Mouse (Mus musculus): ENCODE measurements around the gene Pitpnm1. TPM values are rescaled to one million over a fixed set of nuclear protein-coding genes. Genes with fewer than 3 reads are reported as not detected.

Gene Pitpnm1
- total and polyA plus RNA-seq, 2 experiments from 2014 or later, result 82.9 to 127 TPM

GRCm38 (mm10) chr19:4081394-4081793 is 18.4 kb upstream of the Pitpnm1 start, which contains the start of gene Cabp2:
TSS of gene Cabp2 (plus strand) at chr19:4081578.
- Histone ChIP-seq H3K27me3 (ENCODE audit: insufficient read depth, low read length) (no peaks in the 10 kb centered on the region), H3K4me1 (ENCODE audit: insufficient read depth) (no peaks in the 10 kb centered on the region), H3K9ac (no peak within 1 kb of the TSS), H3K4me3 (ENCODE audit: low read depth, low read length) (no peak within 1 kb of the TSS), H3K9me3 (ENCODE audit: low read length) (no peaks in the 10 kb centered on the region), H3K36me3 (ENCODE audit: insufficient read depth) (no peaks in the 10 kb centered on the region), H3K27ac (ENCODE audit: low read depth, low read length) (no peak within 1 kb of the TSS), H3K4me2 (ENCODE audit: low read depth) (no peak within 1 kb of the TSS)
- DNase-seq (no peak), ATAC-seq (no peak)
- no peak for TF ChIP-seq CTCF (IDR thresholded peaks at IDR 0.05; ENCODE audit: low read depth)
- 56% methylated on average over 3 of the region's 3 CpGs for WGBS

GRCm38 (mm10) chr19:4082219-4082965 is 17.4 kb upstream of the Pitpnm1 start:
- Histone ChIP-seq H3K9me3 (ENCODE audit: low read length) (no peaks in the 10 kb centered on the region), H3K27me3 (ENCODE audit: insufficient read depth, low read length) (no peaks in the 10 kb centered on the region), H3K27ac (ENCODE audit: low read depth, low read length) (no peak overlapping the region), H3K4me1 (ENCODE audit: insufficient read depth) (no peaks in the 10 kb centered on the region), H3K36me3 (ENCODE audit: insufficient read depth) (no peaks in the 10 kb centered on the region), H3K4me3 (ENCODE audit: low read depth, low read length) (no peak overlapping the region), H3K9ac (no peak overlapping the region), H3K4me2 (ENCODE audit: low read depth) (no peak overlapping the region)
- DNase-seq (no peak), ATAC-seq (no peak)
- 83% methylated on average over 11 of the region's 11 CpGs for WGBS
- no peak for TF ChIP-seq CTCF (IDR thresholded peaks at IDR 0.05; ENCODE audit: low read depth)

- 73% methylated on average over 7 of the region's 7 CpGs for WGBS
- Histone ChIP-seq H3K27me3 (ENCODE audit: insufficient read depth, low read length) (no peaks in the 10 kb centered on the region), H3K4me2 (ENCODE audit: low read depth) (no peak overlapping the region), H3K9me3 (ENCODE audit: low read length) (no peaks in the 10 kb centered on the region), H3K9ac (no peak overlapping the region), H3K4me1 (ENCODE audit: insufficient read depth) (no peaks in the 10 kb centered on the region), H3K36me3 (ENCODE audit: insufficient read depth) (no peaks in the 10 kb centered on the region), H3K27ac (ENCODE audit: low read depth, low read length) (no peak overlapping the region), H3K4me3 (ENCODE audit: low read depth, low read length) (no peak overlapping the region)
- no peak for TF ChIP-seq CTCF (IDR thresholded peaks at IDR 0.05; ENCODE audit: low read depth)
- ATAC-seq (no peak), DNase-seq (no peak)
Observed at GRCm38 (mm10) chr19:4083316-4083715, 16.5 kb upstream of the Pitpnm1 start.

- Histone ChIP-seq H3K4me3 (ENCODE audit: low read depth, low read length) (no peak overlapping the region), H3K4me1 (ENCODE audit: insufficient read depth) (no peaks in the 10 kb centered on the region), H3K9ac (no peak overlapping the region), H3K27ac (ENCODE audit: low read depth, low read length) (no peak overlapping the region), H3K27me3 (ENCODE audit: insufficient read depth, low read length) (no peaks in the 10 kb centered on the region), H3K4me2 (ENCODE audit: low read depth) (no peak overlapping the region), H3K36me3 (ENCODE audit: insufficient read depth) (no peaks in the 10 kb centered on the region), H3K9me3 (ENCODE audit: low read length) (no peaks in the 10 kb centered on the region)
- ATAC-seq (no peak), DNase-seq (no peak)
- no peak for TF ChIP-seq CTCF (IDR thresholded peaks at IDR 0.05; ENCODE audit: low read depth)
- WGBS, result 34% methylated on average over 8 of the region's 8 CpGs
Observed at GRCm38 (mm10) chr19:4083826-4084225, 16.0 kb upstream of the Pitpnm1 start.

GRCm38 (mm10) chr19:4084984-4085383 is 14.8 kb upstream of the Pitpnm1 start:
- ATAC-seq, result no peak
- no peak overlapping the region for H3K4me2 ChIP-seq (ENCODE audit: low read depth)
- H3K27me3 ChIP-seq (ENCODE audit: insufficient read depth, low read length), result no peaks in the 10 kb centered on the region
- no peaks in the 10 kb centered on the region for H3K36me3 ChIP-seq (ENCODE audit: insufficient read depth)
- no peak for DNase-seq
- H3K4me3 ChIP-seq (ENCODE audit: low read depth, low read length), result no peak overlapping the region
- 84% methylated on average over 1 of the region's 1 CpGs for WGBS
- H3K4me1 ChIP-seq (ENCODE audit: insufficient read depth), result no peaks in the 10 kb centered on the region
- peak; percentile 25; the same call in 1 of the 2 replicates for TF ChIP-seq CTCF (IDR thresholded peaks at IDR 0.05; ENCODE audit: low read depth)
- no peaks in the 10 kb centered on the region for H3K9me3 ChIP-seq (ENCODE audit: low read length)
- H3K9ac ChIP-seq, result no peak overlapping the region
- H3K27ac ChIP-seq (ENCODE audit: low read depth, low read length), result no peak overlapping the region

GRCm38 (mm10) chr19:4086156-4086555 is 13.6 kb upstream of the Pitpnm1 start:
- no peak overlapping the region for H3K9ac ChIP-seq
- TF ChIP-seq CTCF (IDR thresholded peaks at IDR 0.05; ENCODE audit: low read depth), result no peak
- no peak overlapping the region for H3K4me3 ChIP-seq (ENCODE audit: low read depth, low read length)
- H3K27me3 ChIP-seq (ENCODE audit: insufficient read depth, low read length), result no peaks in the 10 kb centered on the region
- H3K4me2 ChIP-seq (ENCODE audit: low read depth), result no peak overlapping the region
- H3K27ac ChIP-seq (ENCODE audit: low read depth, low read length), result no peak overlapping the region
- no peaks in the 10 kb centered on the region for H3K9me3 ChIP-seq (ENCODE audit: low read length)
- ATAC-seq (no peak), DNase-seq (no peak)
- no peaks in the 10 kb centered on the region for H3K36me3 ChIP-seq (ENCODE audit: insufficient read depth)
- WGBS, result 94% methylated on average over 15 of the region's 15 CpGs
- H3K4me1 ChIP-seq (ENCODE audit: insufficient read depth), result no peaks in the 10 kb centered on the region

- DNase-seq, result no peak
- Histone ChIP-seq H3K27me3 (ENCODE audit: insufficient read depth, low read length) (no peaks in the 10 kb centered on the region), H3K4me1 (ENCODE audit: insufficient read depth) (no peaks in the 10 kb centered on the region), H3K36me3 (ENCODE audit: insufficient read depth) (no peaks in the 10 kb centered on the region), H3K4me3 (ENCODE audit: low read depth, low read length) (no peak overlapping the region), H3K4me2 (ENCODE audit: low read depth) (no peak overlapping the region), H3K9me3 (ENCODE audit: low read length) (no peaks in the 10 kb centered on the region), H3K9ac (no peak overlapping the region), H3K27ac (ENCODE audit: low read depth, low read length) (no peak overlapping the region)
- TF ChIP-seq CTCF (IDR thresholded peaks at IDR 0.05; ENCODE audit: low read depth), result no peak
- 87% methylated on average over 5 of the region's 5 CpGs for WGBS
- no peak for ATAC-seq
Observed at GRCm38 (mm10) chr19:4087090-4087489, 12.7 kb upstream of the Pitpnm1 start.
